Mouse (Mus musculus) activated CD4-positive, CD25-positive, alpha-beta regulatory T cell, adult 4 months (primary cell): ENCODE results near the gene Gcdh. TPM values are rescaled to one million over a fixed set of nuclear protein-coding genes. Genes with fewer than 3 reads are reported as not detected.

Experiments
- ATAC-seq: one replicate; pipeline ENCODE4 v1.8.0; 2017
- polyA plus RNA-seq, 2 experiments: library from polyadenylated mRNA; unstranded; fragments of 100-300 nt; shearing (Covaris generic); gene quantifications; one replicate each; pipeline ENCODE4 v1.2.1; 2017

Gene Gcdh
- polyA plus RNA-seq: 10 to 100 TPM; 11.3 to 15.1 TPM

GRCm38 (mm10) chr8:84893709-84894134 is at the start of gene Gcdh:
Gcdh (minus strand) TSS chr8:84893921.
- peak; percentile 98 for ATAC-seq

- ATAC-seq: no peak
Measured at GRCm38 (mm10) chr8:84937620-84938485, 44.1 kb upstream of the Gcdh start.

- no peak for ATAC-seq
Measured at GRCm38 (mm10) chr8:84936962-84937546, 43.3 kb upstream of the Gcdh start, which contains the start of gene Mast1. Mast1 (minus strand) TSS chr8:84937359.

- no peak for ATAC-seq
Measured at GRCm38 (mm10) chr8:84936041-84936961, 42.6 kb upstream of the Gcdh start.

- ATAC-seq: no peak
Measured at GRCm38 (mm10) chr8:84935489-84935888, 41.8 kb upstream of the Gcdh start.

- no peak for ATAC-seq
Measured at GRCm38 (mm10) chr8:84934860-84935259, 41.1 kb upstream of the Gcdh start.

GRCm38 (mm10) chr8:84933767-84934559 is 40.2 kb upstream of the Gcdh start:
- ATAC-seq: no peak

- no peak for ATAC-seq
Measured at GRCm38 (mm10) chr8:84930582-84930981, 36.9 kb upstream of the Gcdh start.

- ATAC-seq: no peak
Measured at GRCm38 (mm10) chr8:84928456-84929306, 35.0 kb upstream of the Gcdh start.

GRCm38 (mm10) chr8:84927513-84927912 is 33.8 kb upstream of the Gcdh start:
- ATAC-seq: no peak

- no peak for ATAC-seq
Measured at GRCm38 (mm10) chr8:84925557-84925956, 31.8 kb upstream of the Gcdh start.

GRCm38 (mm10) chr8:84921596-84921995 is 27.9 kb upstream of the Gcdh start:
- no peak for ATAC-seq

GRCm38 (mm10) chr8:84918646-84919045 is 24.9 kb upstream of the Gcdh start:
- no peak for ATAC-seq

- ATAC-seq: no peak
Measured at GRCm38 (mm10) chr8:84917781-84918180, 24.1 kb upstream of the Gcdh start.

- no peak for ATAC-seq
Measured at GRCm38 (mm10) chr8:84915269-84915668, 21.5 kb upstream of the Gcdh start.

- ATAC-seq: no peak
Measured at GRCm38 (mm10) chr8:84913960-84914359, 20.2 kb upstream of the Gcdh start.

- no peak for ATAC-seq
Measured at GRCm38 (mm10) chr8:84913502-84913900, 19.8 kb upstream of the Gcdh start.

- peak; percentile 67 for ATAC-seq
Measured at GRCm38 (mm10) chr8:84912895-84913501, 19.3 kb upstream of the Gcdh start.

GRCm38 (mm10) chr8:84912391-84912790 is 18.7 kb upstream of the Gcdh start:
- no peak for ATAC-seq

- ATAC-seq: no peak
Measured at GRCm38 (mm10) chr8:84911854-84912253, 18.1 kb upstream of the Gcdh start.

GRCm38 (mm10) chr8:84910551-84910950 is 16.8 kb upstream of the Gcdh start:
- ATAC-seq: no peak
